In genomic region chr7:133315197-133316029, GRCm38 (mm10) we compare ENCODE assay signal across 11 mouse cellular contexts.
A peak's percentile ranks its signal among the peaks of the same experiment; 100 is the strongest.
DNase-seq lines count a peak whose midpoint lies in the region; ATAC-seq lines count a peak whose summit lies in the region.
"Had no signal": no experiment of that assay in that cellular context is flagged by ENCODE, and none has a peak within 500 bp of the region (broad histone marks: within the 10 kb centered on the region; RNA-seq: fewer than 3 reads in every experiment).

No protein-coding gene starts in this region.

- H3K4me3 ChIP-seq in liver, embryonic 11.5 days (ENCODE audit: low read depth, low read length): no peak overlapping the region
- H3K4me3 ChIP-seq in heart, embryonic 12.5 days: no peak overlapping the region
- H3K4me3 ChIP-seq in liver, embryonic 16.5 days (ENCODE audit: low read depth, low read length): no peak overlapping the region
- H3K4me3 ChIP-seq: hindbrain, embryonic 15.5 days had no signal

- peak; percentile 19 for DNase-seq in adrenal gland, adult 2 months
- no peak for DNase-seq in adrenal gland, postnatal 4 days (ENCODE audit: low spot score in 2 of 2)
- DNase-seq in liver, embryonic 11.5 days (ENCODE audit: low spot score): no peak
- no peak for DNase-seq in liver
- DNase-seq in gastrocnemius, postnatal 25 days: no peak
- DNase-seq in right cerebral cortex, postnatal 4 days: no peak
- DNase-seq: kidney, adult 9 months had no signal

- H3K4me2 ChIP-seq in liver, embryonic 11.5 days: no peak overlapping the region
- peak overlapping the region; percentile 31 for H3K4me2 ChIP-seq in heart, embryonic 12.5 days
- H3K4me2 ChIP-seq in liver, embryonic 16.5 days (ENCODE audit: low read depth, low read length): no peak overlapping the region
- H3K4me2 ChIP-seq: hindbrain, embryonic 15.5 days had no signal

- no peaks in the 10 kb centered on the region for H3K9me3 ChIP-seq in liver, embryonic 11.5 days (ENCODE audit: control insufficient read depth, low read length)
- H3K9me3 ChIP-seq in heart, embryonic 12.5 days (replicated peaks): peaks cover 15% of the 10 kb centered on the region
- H3K9me3 ChIP-seq in liver, embryonic 16.5 days (replicated peaks; ENCODE audit: control insufficient read depth, low read length): no peaks in the 10 kb centered on the region
- H3K9me3 ChIP-seq: hindbrain, embryonic 15.5 days had no signal

- H3K27me3 ChIP-seq in liver, embryonic 11.5 days (replicated peaks; ENCODE audit: control insufficient read depth, insufficient read depth, low read length): no peaks in the 10 kb centered on the region
- no peaks in the 10 kb centered on the region; the same call in 1 of the 2 replicates for H3K27me3 ChIP-seq in heart, embryonic 12.5 days (replicated peaks)
- no peaks in the 10 kb centered on the region for H3K27me3 ChIP-seq in liver, embryonic 16.5 days (ENCODE audit: control insufficient read depth, insufficient read depth, low read depth, low read length)
- H3K27me3 ChIP-seq: hindbrain, embryonic 15.5 days had no signal

- H3K4me1 ChIP-seq in liver, embryonic 11.5 days (replicated peaks; ENCODE audit: control insufficient read depth, insufficient read depth, low read length): no peaks in the 10 kb centered on the region
- peaks cover 23% of the 10 kb centered on the region for H3K4me1 ChIP-seq in heart, embryonic 12.5 days (replicated peaks)
- no peaks in the 10 kb centered on the region for H3K4me1 ChIP-seq in liver, embryonic 16.5 days (ENCODE audit: control insufficient read depth, low read depth, low read length)

- H3K9ac ChIP-seq in liver, embryonic 11.5 days (ENCODE audit: low read depth, low read length): no peak overlapping the region
- H3K9ac ChIP-seq in heart, embryonic 12.5 days: no peak overlapping the region
- no peak overlapping the region for H3K9ac ChIP-seq in liver, embryonic 16.5 days (ENCODE audit: low read depth, low read length)
- H3K9ac ChIP-seq: hindbrain, embryonic 15.5 days had no signal

- H3K36me3 ChIP-seq in liver, embryonic 11.5 days (ENCODE audit: control insufficient read depth, insufficient read depth, low read length): no peaks in the 10 kb centered on the region
- no peaks in the 10 kb centered on the region for H3K36me3 ChIP-seq in heart, embryonic 12.5 days
- H3K36me3 ChIP-seq in liver, embryonic 16.5 days (ENCODE audit: control insufficient read depth, insufficient read depth): no peaks in the 10 kb centered on the region
- H3K36me3 ChIP-seq: hindbrain, embryonic 15.5 days had no signal

- WGBS in liver, embryonic 11.5 days: 30% methylated on average over 10 of the region's 10 CpGs
- WGBS in heart, embryonic 12.5 days: 21% methylated on average over 10 of the region's 10 CpGs
- 36% methylated on average over 10 of the region's 10 CpGs for WGBS in liver, embryonic 16.5 days (ENCODE audit: insufficient replicate concordance)

- ATAC-seq in liver, embryonic 11.5 days (replicated peaks; ENCODE audit: low FRiP score): peak; percentile 15; the same call in 1 of the 2 replicates
- ATAC-seq in heart, embryonic 12.5 days (ENCODE audit: insufficient number of reproducible peaks, low FRiP score): peak; percentile 78
- ATAC-seq in liver, embryonic 16.5 days (ENCODE audit: low read depth): peak; percentile 54

- no peak overlapping the region for H3K27ac ChIP-seq in liver, embryonic 11.5 days (ENCODE audit: low read depth, low read length)
- peak overlapping the region; percentile 55; the same call in 1 of the 2 replicates for H3K27ac ChIP-seq in heart, embryonic 12.5 days (ENCODE audit: poor library complexity, severe bottlenecking)
- no peak overlapping the region for H3K27ac ChIP-seq in liver, embryonic 16.5 days (ENCODE audit: low read length)
- H3K27ac ChIP-seq: hindbrain, embryonic 15.5 days; stomach, postnatal 0 days had no signal

Comparison
In these comparisons a context has a peak if more than half of its experiments do, and no peak if none do; other contexts are left out.
1. ATAC-seq: peak in every context shown above with its lines; median percentile 78 in heart, embryonic 12.5 days; 54 in liver, embryonic 16.5 days; 15 in liver, embryonic 11.5 days.